Mouse (Mus musculus): ENCODE results near the gene Prss30.
A peak's percentile ranks its signal among the peaks of the same experiment; 100 is the strongest.
"Not testable (repeated sequence)": the region's sequence is repeated elsewhere in the genome, so short reads cannot be mapped to it uniquely, and the experiment has no call there.

The Prss30 gene

GRCm38 (mm10) chr17:23984989-23985388, 4.6 kb upstream of the Prss30 start:
- no peak for DNase-seq (ENCODE audit: low read depth, low spot score)

DNA sequence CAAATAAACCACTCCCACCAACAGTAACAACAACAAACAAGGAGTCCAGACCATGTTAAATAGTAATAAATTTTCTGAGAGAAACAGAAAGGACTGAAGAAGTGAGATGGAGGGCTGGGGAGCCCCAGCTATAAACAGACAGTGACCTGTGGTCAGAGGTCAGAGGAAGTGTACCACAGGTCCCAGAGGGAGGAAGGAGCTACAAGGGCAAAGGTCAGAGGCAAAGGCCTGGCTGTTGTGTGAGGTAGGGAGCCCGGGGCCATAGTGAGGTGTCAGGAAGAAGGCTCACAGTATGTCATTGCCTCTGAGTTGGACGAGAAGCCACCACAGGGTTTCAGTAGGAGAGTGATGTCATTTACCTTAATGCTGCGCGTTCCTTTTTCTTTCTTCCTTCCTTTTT, 2.5 kb upstream of the Prss30 start:
- DNase-seq (ENCODE audit: low read depth, low spot score) = no peak

DNA sequence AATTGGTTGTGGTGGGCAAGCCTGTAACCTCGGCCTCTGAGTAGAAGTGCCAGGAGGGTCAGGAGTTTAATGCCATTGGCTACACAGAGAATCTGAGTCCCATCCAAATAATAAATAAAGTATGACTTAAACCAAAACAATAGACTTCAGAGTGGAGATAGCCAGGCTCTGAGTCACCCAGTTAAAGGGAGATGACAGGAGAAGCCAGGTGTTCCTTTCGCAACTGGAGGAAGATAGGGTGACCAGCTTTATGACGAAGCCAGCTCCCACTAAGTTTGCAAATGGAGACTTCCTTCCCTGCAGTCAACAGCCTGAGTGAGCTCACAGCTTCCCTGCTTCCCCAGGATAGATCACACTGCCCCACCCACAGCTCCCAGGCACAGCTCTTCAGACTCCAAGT, 895 bp downstream of the Prss30 start:
- no peak for DNase-seq (ENCODE audit: low read depth, low spot score)

DNA sequence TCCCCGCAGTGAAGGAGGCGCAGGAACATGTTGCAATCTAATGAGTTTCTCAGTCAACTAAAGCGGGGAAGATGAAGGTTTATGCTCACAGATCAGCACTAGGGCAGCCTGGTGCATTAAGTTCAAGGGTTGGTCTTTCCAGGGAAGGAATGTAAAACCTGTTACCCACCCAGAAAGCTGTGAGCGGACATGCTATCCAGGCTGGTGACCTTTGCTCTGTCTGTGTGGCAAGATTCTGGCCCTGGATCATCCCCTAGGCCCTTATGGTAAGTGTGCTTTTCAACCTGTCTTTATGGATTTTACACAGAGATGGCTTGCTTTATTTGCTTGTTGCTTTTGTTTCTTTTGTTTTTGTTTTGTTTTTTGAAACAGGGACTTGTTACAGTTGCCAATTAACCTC, 3.7 kb downstream of the Prss30 start:
- DNase-seq (ENCODE audit: low read depth, low spot score) = no peak

- DNase-seq (ENCODE audit: low read depth, low spot score) = no peak
These were observed 9.1 kb downstream of the Prss30 start for GRCm38 (mm10) chr17:23971315-23971714.

GRCm38 (mm10) chr17:23969231-23969630, 11.1 kb downstream of the Prss30 start:
- DNase-seq (ENCODE audit: low read depth, low spot score) = peak; percentile 69

- no peak for DNase-seq (ENCODE audit: low read depth, low spot score)
These were observed 11.6 kb downstream of the Prss30 start for GRCm38 (mm10) chr17:23968780-23969179.

GRCm38 (mm10) chr17:23966658-23967401, 13.5 kb downstream of the Prss30 start:
- DNase-seq (ENCODE audit: low read depth, low spot score) = no peak

DNA sequence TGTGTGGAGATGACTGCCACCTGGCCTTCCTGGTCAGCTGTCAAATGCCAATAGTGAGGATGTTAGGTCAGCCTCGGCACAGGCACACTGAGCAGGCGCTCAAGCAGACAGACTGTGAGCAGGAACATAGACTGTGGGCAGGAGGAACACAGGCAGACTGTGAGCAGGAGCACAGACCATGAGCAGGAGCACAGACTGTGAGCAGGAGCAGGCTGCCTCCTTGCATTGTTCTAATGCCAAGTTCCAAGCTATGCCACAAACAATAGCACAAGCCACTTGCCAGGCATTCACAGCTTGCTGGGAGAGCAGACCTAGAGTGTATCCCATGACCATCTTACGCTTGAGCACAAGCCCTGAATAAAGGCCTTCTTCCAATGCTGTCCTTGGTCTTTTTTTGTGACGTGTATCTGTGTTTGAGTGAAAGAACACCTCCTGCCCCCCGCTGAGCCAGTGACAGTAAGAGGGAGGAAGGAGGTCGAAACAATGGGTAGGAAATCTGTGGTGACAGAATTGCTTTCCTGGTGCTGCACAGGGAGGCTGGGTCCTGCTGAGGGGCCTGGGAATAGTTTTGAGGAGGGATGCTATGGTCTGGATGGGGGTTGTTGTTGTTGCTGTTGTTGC, 14.5 kb downstream of the Prss30 start:
- DNase-seq (ENCODE audit: low read depth, low spot score) = no peak

DNA sequence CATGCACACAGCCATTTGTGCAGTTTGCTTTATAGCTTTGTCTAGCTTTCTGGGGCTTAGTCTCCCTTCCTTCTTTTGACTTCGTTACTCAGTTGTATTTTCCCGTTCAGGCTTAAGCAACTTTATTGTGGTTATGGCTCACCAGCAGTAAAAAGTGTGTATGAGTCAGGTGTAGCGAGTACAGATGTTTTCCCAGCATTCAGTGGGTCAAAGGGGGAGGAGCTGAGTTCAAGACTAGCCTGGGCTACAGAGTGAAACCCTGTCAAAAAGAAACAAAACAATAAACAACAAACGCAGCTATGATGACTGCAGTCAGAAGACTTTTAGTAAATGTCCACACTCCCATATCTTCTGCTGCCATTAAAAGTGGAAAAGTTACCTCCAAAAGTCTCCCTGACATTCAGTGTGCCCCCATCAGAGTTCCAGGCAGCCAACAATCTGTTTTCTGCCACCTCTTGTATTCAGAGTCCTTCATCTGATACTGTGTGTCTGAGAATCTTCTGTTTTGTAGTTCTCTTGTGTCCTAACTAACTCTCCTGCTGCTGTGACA, 18.7 kb downstream of the Prss30 start:
- no peak for DNase-seq (ENCODE audit: low read depth, low spot score)

DNA sequence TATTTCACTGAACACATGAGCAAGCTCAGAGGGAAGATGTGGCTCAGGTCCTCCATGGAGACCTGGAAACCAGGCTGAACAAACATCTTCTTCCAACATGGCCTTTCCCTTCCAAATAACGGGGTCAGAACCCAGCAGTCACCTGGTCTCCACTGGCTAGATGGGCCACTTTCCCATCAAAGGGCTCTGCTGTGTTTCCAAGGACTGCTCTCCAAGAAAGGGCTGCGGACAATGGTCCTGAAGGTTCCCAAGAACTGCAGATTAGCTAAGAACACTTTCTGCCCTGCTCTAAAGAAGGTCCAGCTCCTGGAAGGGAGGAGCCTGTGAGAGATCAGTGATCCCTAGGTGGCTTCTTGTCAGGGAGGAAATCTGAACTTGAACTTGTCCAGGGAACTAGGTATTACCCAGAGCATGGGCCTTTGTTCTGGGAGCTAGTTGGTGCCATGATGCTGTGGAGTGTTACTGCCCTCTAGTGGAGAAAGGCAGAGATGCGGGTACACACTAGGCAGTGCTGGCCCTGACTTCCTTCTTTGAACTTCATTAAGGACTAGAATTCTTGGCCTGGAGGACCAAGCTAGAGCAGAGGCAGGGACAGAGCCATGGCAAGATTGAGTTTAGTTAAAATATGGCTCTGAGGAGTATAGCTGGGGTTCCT, 20.2 kb downstream of the Prss30 start:
- peak; percentile 95 for DNase-seq (ENCODE audit: low read depth, low spot score)

DNA sequence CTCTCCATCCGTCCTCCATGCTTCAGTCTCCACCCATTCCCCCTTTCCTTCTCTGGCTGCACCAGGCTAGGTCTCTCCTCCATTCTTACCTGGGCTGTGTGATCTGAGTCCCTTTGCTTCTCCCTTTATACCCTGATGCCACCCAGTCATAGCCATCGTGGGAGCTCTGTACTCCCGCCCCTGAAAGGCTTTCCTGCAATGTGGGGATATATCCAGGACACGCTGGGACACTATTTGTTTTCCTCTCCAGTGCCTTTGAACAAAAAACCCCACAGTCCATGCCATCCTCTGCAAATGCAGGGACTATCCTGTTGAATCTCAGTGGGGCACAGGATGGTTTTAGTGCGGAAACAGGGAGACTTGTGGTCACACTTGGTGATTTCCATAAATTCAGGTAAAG, 25.2 kb downstream of the Prss30 start, which contains the start of gene Sbpl:
Sbpl (minus strand) TSS at position 101 of the 400 bp plus-strand sequence.
- DNase-seq (ENCODE audit: low read depth, low spot score) = no peak

- not testable (repeated sequence) for DNase-seq (ENCODE audit: low read depth, low spot score)
These were observed 29.5 kb downstream of the Prss30 start for GRCm38 (mm10) chr17:23950828-23951227.

- no peak for DNase-seq (ENCODE audit: low read depth, low spot score)
These were observed 31.3 kb downstream of the Prss30 start for GRCm38 (mm10) chr17:23949068-23949467.

DNA sequence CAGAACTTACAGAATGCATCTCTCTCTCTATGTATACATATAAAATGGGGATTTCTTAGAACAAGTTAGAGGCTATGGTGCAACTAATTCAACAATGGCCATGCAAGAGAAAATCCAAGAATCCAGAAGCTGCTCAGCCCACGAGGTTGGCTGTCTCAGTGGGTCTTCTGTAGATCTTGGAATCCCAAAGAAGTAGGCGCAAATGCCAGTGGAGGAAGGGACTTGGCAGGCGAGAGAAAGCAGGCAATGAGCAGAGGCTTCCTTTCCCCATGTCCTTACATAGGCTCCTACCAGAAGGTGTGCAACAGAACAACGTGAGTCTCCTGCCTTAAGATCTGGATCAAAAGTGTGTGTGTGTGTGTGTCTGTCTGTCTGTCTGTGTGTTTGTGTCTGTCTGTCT, 32.9 kb downstream of the Prss30 start:
- not testable (repeated sequence) for DNase-seq (ENCODE audit: low read depth, low spot score)

DNA sequence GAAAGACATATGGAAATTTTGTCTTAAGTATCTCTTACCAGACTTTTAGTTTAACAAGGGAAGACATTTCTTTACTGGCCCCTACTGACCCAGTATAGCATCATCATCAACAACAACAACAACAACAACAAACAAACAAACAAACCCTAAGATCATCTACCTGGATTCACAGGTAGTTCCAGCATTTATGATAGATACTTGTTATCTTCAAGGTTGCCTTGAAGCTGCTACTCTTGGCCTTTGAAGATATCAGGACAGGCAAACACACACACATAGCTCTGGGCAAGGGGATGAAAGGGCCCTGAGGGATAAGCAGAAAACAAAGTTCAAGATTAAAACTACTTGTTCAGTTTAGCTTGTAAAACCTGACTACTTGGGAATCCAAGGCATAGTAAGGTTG, 39.0 kb downstream of the Prss30 start, which contains the start of gene Sbp:
Sbp (plus strand) TSS at position 301 of the 400 bp plus-strand sequence.
- DNase-seq (ENCODE audit: low read depth, low spot score) = no peak

GRCm38 (mm10) chr17:23931157-23931556, 49.2 kb downstream of the Prss30 start:
- no peak for DNase-seq (ENCODE audit: low read depth, low spot score)

DNA sequence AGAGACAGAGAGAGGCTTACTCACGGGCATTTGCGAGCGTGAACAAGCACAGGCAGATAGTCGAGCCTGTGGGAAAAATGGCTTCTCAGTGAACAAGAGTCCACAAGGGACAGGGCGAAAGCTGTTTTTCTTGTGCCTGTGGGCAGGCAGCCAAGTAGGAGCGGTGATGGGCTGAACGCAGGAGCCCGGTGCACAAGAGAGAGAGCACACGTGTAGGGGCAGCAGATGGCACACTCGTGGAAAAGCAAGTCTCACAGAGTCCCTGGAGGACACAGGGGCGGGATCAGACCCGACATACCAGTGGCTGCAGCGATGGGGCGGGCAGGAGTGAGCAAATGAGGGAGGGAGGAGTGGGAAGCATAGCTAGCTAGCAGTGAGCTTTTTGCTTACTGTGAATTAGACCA, 55.3 kb downstream of the Prss30 start:
- peak; percentile 67 for DNase-seq (ENCODE audit: low read depth, low spot score)

- peak; percentile 92 for DNase-seq (ENCODE audit: low read depth, low spot score)
These were observed 55.8 kb downstream of the Prss30 start for GRCm38 (mm10) chr17:23924531-23925007.
